Mouse (Mus musculus) forebrain, embryonic 10.5 days (tissue): ENCODE data around the gene Frmpd4. TPM values are rescaled to one million over a fixed set of nuclear protein-coding genes. Genes with fewer than 3 reads are reported as not detected.

ENCODE experiments used
- DNase-seq: peaks from one replicate; pipeline ENCODE4 v3.0.0-alpha.2; 2017; ENCODE audit warnings: low spot score; ENCODE audit errors: extremely low spot score
- H3K27ac ChIP-seq: fragments of 300-500 bp; sonication (generic); 2 replicates; pipeline ENCODE4 v1.5.1; 2016; ENCODE audit warnings: mild to moderate bottlenecking
- H3K27me3 ChIP-seq: fragments of 300-500 bp; sonication (generic); 2 replicates; pipeline ENCODE4 v1.6.1; 2016; ENCODE audit warnings: mild to moderate bottlenecking; ENCODE audit not compliant: poor library complexity, severe bottlenecking
- H3K36me3 ChIP-seq: fragments of 300-500 bp; sonication (generic); replicated peaks from 2 replicates; pipeline ENCODE4 v1.6.1; 2016; ENCODE audit warnings: mild to moderate bottlenecking, moderate library complexity
- H3K4me1 ChIP-seq: fragments of 300-500 bp; sonication (generic); 2 replicates; pipeline ENCODE4 v1.6.1; 2016
- H3K4me3 ChIP-seq: fragments of 300-500 bp; sonication (generic); 2 replicates; pipeline ENCODE4 v1.5.1; 2016; ENCODE audit warnings: mild to moderate bottlenecking, moderate library complexity
- H3K9me3 ChIP-seq: fragments of 300-500 bp; sonication (generic); 2 replicates; pipeline ENCODE4 v1.6.1; 2016; ENCODE audit warnings: mild to moderate bottlenecking, moderate library complexity
- WGBS: fragments of 180-500 bp; shearing (Covaris S2); methylation state at CpG from one replicate; pipeline ENCODE4 v1.1.7; 2016; 5-methylcytosine and 5-hydroxymethylcytosine counted together
- polyA plus RNA-seq: library from polyadenylated mRNA; unstranded; fragments of >200 nt; fragmentation: Nextera tagmentation; extraction: Ambion mirVana; gene quantifications from 2 replicates; pipeline ENCODE4 v1.2.1, GENCODE M21; 2016

Gene Frmpd4
- polyA plus RNA-seq, 1 experiment from 2014 or later: 0.17 TPM

GRCm38 (mm10) chrX:167492265-167492664 is 1084.8 kb downstream of the Frmpd4 start:
- Histone ChIP-seq H3K4me1 (no peaks in the 10 kb centered on the region), H3K27me3 (peaks cover 96% of the 10 kb centered on the region), H3K36me3 (no peaks in the 10 kb centered on the region), H3K9me3 (no peaks in the 10 kb centered on the region), H3K4me3 (no peak overlapping the region), H3K27ac (no peak overlapping the region)
- 93% methylated on average over 1 of the region's 1 CpGs for WGBS
- DNase-seq: no peak

- Histone ChIP-seq H3K36me3 (no peaks in the 10 kb centered on the region), H3K27me3 (peaks cover 96% of the 10 kb centered on the region), H3K4me3 (no peak overlapping the region), H3K9me3 (no peaks in the 10 kb centered on the region), H3K27ac (no peak overlapping the region), H3K4me1 (no peaks in the 10 kb centered on the region)
- DNase-seq: no peak
- WGBS: 43% methylated on average over 1 of the region's 1 CpGs
Observed at GRCm38 (mm10) chrX:167491589-167492207, 1085.3 kb downstream of the Frmpd4 start.

- no peaks in the 10 kb centered on the region for H3K36me3 ChIP-seq
- no peaks in the 10 kb centered on the region for H3K9me3 ChIP-seq
- H3K27me3 ChIP-seq: peaks cover 91% of the 10 kb centered on the region
- no peak overlapping the region for H3K27ac ChIP-seq
- H3K4me3 ChIP-seq: no peak overlapping the region
- no peaks in the 10 kb centered on the region for H3K4me1 ChIP-seq
- DNase-seq: no peak
- WGBS: 90% methylated on average over 4 of the region's 4 CpGs
Observed at GRCm38 (mm10) chrX:167483409-167484177, 1093.4 kb downstream of the Frmpd4 start.

GRCm38 (mm10) chrX:167477636-167478035 is 1099.4 kb downstream of the Frmpd4 start:
- no peaks in the 10 kb centered on the region for H3K4me1 ChIP-seq
- no peak overlapping the region for H3K27ac ChIP-seq
- 92% methylated on average over 6 of the region's 6 CpGs for WGBS
- no peak for DNase-seq
- H3K36me3 ChIP-seq: no peaks in the 10 kb centered on the region
- H3K9me3 ChIP-seq: no peaks in the 10 kb centered on the region
- H3K4me3 ChIP-seq: no peak overlapping the region
- peaks cover 90% of the 10 kb centered on the region for H3K27me3 ChIP-seq

- Histone ChIP-seq H3K4me1 (no peaks in the 10 kb centered on the region), H3K27me3 (peaks cover 52% of the 10 kb centered on the region), H3K4me3 (no peak overlapping the region), H3K9me3 (no peaks in the 10 kb centered on the region), H3K36me3 (no peaks in the 10 kb centered on the region), H3K27ac (no peak overlapping the region)
- DNase-seq: no peak
Observed at GRCm38 (mm10) chrX:167434883-167435282, 1142.1 kb downstream of the Frmpd4 start.

GRCm38 (mm10) chrX:167433950-167434349 is 1143.1 kb downstream of the Frmpd4 start:
- no peaks in the 10 kb centered on the region for H3K36me3 ChIP-seq
- 80% methylated on average over 2 of the region's 2 CpGs for WGBS
- H3K4me3 ChIP-seq: no peak overlapping the region
- DNase-seq: no peak
- no peak overlapping the region for H3K27ac ChIP-seq
- no peaks in the 10 kb centered on the region for H3K4me1 ChIP-seq
- no peaks in the 10 kb centered on the region for H3K9me3 ChIP-seq
- H3K27me3 ChIP-seq: peaks cover 59% of the 10 kb centered on the region

Other genes with a start within 250 kb of the Frmpd4 start
- 30.7 and 32.5 TPM in 2 replicates for gene Msl3, start 96.7 kb upstream of the Frmpd4 start, polyA plus RNA-seq
- gene Arhgap6, start 217.9 kb upstream of the Frmpd4 start, polyA plus RNA-seq: 0.98 and 1.1 TPM in 2 replicates